Mouse (Mus musculus): ENCODE measurements around the gene Retn.
A peak's percentile ranks its signal among the peaks of the same experiment; 100 is the strongest.

Gene Retn

GRCm38 (mm10) chr8:3660889-3661288, 5.3 kb downstream of the Retn start:
- DNase-seq (ENCODE audit: low spot score), result no peak

DNA sequence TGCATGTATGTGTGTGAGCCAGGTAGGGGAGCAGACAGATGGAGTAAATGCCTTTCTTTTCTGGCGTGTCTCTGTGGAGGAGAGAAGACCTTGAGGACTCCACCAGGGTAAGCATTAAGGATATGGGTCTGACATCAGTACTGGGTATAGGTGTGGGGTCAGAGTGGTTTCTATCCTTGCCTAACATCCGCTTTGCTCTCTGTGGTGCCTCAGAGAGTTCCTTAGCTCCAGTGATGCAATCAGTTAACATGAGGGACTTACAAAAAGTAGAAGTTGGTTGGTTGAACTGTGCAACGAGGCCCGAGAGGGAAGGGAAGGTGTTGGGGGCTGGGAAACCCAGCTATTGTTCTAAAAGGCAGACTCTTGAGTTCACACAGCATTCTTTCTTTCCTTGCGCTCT, 8.8 kb downstream of the Retn start:
- no peak for DNase-seq (ENCODE audit: low spot score)

DNA sequence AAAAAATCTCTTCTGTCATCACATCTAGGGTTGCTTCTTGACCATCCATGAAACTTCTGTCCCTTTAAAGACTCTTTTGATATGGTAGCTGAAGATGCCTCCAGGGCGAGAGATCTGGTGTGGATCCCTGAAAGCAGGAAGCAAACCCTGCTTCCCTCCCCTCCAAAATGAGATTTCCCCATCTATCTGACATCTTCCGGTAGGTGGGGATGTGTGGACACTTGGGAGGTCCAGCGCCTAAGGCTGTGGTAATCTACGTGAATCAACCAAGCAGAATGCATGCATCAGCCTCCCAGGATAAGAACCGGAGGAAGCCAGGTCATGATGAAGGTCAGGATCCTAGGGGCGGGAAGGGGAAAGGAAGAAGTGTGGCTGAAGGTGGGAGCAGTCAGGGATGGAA, 9.9 kb downstream of the Retn start, which contains the start of gene Mcemp1:
Gene Mcemp1 (plus strand): TSS at position 248 of the 400 bp plus-strand sequence.
- no peak for DNase-seq (ENCODE audit: low spot score)

DNA sequence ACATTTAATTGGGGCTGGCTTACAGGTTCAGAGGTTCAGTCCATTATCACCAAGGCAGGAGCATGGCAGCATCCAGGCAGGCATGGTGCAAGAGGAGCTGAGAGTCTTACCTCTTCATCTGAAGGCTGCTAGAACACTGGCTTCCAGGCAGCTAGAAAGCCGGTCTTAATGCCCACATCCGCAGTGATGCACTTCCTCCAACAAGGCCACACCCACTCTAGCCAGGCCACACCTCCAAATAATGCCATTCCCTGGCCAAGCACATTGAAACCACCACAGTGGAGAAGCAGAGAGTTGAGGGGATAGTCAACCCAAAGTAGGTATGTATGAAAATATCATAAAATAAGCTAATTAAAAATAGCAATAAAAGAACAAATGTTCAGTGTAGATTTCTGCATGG, 14.8 kb downstream of the Retn start:
- DNase-seq (ENCODE audit: low spot score), result no peak

DNA sequence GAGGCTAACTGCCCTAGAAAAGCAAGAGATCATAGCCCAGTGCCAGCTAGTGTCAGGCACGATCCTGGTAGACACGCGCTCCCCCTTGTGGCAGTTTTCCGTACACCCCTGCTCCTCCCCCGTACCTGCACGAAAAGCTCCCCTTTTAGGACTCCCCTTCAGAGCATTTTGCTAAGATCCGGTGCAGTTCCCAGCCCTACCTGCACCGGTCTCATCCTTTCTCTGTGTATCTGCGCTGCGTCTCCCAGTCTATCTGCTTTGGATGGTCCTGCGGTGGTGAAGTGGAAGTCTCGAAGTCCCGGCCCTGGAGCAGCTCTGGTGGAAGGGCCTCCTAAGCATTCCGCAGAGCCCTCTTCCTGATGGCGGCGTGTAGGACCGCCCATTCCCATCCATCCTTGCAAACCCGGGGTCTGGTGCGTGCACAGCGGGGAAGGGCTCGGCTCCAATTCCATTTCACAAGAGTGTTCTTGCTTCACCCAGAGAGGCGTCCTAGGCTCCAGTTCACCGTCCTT, 16.5 kb downstream of the Retn start, which contains the start of gene Fcor:
Gene Fcor (minus strand): TSS at position 383 of the 512 bp plus-strand sequence.
- peak; percentile 92 for DNase-seq (ENCODE audit: low spot score)

DNA sequence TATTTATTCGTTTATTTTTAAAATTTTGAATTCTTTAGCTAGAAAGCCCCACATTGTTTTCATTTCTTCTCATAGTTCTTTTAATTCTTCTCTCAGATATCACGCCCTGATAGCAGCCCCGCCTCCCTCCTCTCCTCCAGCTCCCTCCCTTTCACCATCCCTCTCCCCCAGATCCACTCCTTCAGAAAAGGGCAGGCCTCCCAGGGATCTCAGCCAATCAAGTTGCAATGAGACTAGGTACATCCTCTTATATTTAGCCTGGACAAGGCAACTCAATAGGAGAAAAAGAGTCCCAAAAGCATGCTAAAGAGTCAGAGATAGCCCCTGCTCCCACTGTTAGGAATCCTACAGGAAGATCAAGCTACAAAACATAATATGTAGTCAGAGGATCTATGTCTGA, 19.1 kb downstream of the Retn start:
- DNase-seq (ENCODE audit: low spot score), result peak; percentile 54

GRCm38 (mm10) chr8:3676131-3676992, 20.8 kb downstream of the Retn start, which contains the start of gene Trappc5:
TSS of gene Trappc5 (plus strand) at chr8:3676299.
- DNase-seq (ENCODE audit: low spot score), result peak; percentile 99

- peak; percentile 59 for DNase-seq (ENCODE audit: low spot score)
These were observed 21.5 kb downstream of the Retn start for GRCm38 (mm10) chr8:3676993-3677579.

DNA sequence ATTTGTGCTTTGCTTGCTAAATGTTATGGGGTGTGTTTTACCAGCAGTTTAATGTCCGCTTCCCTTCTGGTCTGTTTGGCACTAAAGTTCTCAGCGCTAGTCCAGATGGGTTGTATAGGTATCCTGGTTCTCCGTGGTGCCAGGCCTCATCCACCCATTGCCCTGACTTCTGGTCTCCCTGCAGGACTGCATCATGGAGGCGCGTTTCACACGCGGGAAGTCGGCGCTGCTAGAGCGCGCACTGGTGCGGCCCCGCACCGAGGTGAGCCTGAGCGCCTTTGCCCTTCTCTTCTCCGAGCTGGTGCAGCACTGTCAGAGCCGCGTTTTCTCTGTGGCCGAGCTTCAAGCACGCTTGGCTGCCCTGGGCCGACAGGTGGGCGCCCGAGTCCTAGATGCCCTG, 23.3 kb downstream of the Retn start:
- no peak for DNase-seq (ENCODE audit: low spot score)

DNA sequence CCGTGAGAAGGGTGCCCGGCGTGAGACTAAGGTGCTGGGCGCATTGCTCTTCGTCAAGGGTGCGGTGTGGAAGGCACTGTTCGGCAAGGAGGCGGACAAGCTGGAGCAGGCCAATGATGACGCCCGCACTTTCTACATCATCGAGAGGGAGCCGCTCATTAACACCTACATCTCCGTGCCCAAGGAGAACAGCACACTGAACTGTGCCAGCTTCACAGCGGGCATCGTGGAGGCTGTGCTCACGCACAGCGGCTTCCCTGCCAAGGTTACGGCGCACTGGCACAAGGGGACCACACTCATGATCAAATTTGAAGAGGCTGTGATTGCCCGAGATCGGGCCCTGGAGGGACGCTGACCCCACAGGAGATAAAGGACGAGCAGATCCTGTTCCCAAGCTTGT, 23.7 kb downstream of the Retn start:
- no peak for DNase-seq (ENCODE audit: low spot score)

DNA sequence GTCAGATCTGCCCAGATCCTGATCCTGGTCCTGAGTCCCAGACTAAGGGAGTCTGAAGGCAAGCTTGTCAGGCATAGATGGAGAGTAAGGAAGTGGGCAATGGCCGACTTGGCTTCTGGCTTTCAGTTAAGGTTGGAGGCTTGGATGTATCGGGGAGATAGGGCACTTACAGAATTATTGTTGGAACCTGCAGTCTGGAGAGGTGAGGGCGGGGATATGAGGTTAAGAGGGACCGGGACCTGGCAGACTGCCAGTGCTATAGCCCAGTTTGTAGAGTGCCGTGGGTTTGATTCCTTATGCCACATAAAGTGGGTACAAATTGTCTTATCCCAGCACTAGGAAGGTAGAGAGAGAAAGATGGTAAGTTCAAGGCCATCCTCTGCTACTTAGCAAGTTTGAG, 24.1 kb downstream of the Retn start:
- no peak for DNase-seq (ENCODE audit: low spot score)

- no peak for DNase-seq (ENCODE audit: low spot score)
These were observed 26.9 kb downstream of the Retn start for GRCm38 (mm10) chr8:3682435-3682834.

GRCm38 (mm10) chr8:3683408-3684176, 28.0 kb downstream of the Retn start:
- DNase-seq (ENCODE audit: low spot score), result no peak

DNA sequence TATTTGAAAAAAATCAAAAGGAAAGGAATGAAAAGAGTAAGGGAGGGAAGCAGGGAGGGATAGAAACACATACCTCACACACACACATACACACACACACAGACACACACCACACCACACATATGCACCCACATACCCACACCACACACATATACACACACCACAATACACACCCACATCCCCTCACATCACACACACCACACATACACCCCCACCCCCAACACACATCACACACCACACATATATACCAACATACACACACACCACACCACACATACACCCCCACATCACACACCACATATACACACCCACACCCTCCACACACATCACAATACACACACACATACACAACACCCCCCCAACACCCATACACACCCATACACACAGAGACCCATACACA, 29.0 kb downstream of the Retn start:
- DNase-seq (ENCODE audit: low spot score), result no peak

- no peak for DNase-seq (ENCODE audit: low spot score)
These were observed 29.9 kb downstream of the Retn start for GRCm38 (mm10) chr8:3685422-3685821.

DNA sequence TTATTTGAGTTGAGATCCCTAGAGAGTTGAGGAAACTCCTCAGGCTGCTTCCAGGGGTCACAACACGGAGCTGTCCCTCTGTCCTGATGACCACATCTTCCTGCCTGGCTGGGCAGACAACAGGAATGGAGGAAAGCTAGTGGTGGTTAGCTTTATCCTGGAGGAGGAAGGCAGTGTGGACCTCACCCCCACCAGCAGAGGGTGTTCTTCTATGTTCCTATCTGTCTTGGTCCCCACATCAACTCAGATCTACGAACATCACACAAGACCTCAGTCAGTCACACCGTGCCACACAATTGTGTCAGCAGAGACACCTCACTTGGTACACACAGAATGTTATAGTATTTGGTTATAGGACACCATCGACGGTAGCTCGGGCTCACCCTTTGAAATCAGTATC, 32.0 kb downstream of the Retn start:
- no peak for DNase-seq (ENCODE audit: low spot score)

DNA sequence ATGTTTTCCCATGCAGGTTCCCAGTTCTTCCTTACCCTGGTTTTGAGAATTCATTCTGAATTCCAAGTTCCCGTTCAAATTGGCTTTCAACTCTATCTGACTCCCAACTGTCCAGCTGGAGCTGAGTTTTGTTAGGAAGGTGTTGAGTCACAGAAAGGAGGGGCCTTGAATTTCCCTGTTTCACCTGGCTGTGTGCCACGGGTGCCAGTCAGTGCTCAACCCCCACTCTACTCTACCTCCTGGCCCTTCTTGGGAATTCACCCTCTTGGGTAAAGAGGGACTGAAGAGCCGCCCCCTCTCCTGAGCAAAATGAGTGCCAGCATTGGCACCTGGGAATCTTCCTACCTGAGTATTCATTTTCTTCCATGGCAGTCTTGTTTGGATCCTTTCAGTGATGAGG, 35.2 kb downstream of the Retn start:
- DNase-seq (ENCODE audit: low spot score), result no peak

DNA sequence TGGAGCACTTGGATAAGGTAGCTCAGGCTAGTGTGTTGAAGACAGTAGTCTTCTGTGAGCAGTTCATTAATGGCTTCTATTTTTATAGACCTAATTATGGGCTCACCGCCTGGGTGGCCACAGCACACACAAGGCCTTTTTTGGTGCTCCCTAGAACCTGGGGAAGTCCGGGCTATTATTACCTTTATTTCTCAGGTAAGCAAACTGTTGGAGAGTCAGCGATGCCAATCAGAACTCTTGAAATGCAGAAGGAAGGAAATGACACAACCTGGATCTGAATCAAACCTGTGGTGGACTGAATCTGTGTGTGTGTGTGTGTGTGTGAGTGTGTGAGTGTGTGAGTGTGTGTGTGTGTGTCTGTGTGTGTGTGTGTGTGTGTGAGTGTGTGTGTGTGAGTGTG, 38.6 kb downstream of the Retn start, which contains the start of gene Fcer2a:
Gene Fcer2a (minus strand): TSS at position 55 of the 400 bp plus-strand sequence.
- DNase-seq (ENCODE audit: low spot score), result no peak

- DNase-seq (ENCODE audit: low spot score), result no peak
These were observed 45.9 kb downstream of the Retn start for GRCm38 (mm10) chr8:3701491-3701890.

DNA sequence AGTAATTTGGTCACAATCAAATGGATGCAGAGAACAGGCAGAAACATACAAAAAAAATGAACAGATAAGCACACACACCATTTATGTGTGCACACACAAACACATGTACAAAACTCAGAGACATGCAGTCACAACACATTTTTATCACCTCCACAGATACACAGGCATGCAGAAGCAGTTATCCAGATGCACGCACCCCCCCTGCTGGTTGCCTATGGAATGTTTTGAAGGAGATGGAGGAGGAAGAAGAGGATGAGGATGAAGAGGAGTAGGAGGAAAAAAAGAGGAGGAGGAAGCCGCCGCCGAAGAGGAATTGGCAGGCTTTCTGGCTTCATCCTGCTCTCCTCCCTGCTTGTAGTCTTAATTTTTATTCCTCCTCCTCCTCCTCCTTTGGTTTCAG, 50.1 kb downstream of the Retn start:
- no peak for DNase-seq (ENCODE audit: low spot score)

- no peak for DNase-seq (ENCODE audit: low spot score)
These were observed 52.0 kb downstream of the Retn start for GRCm38 (mm10) chr8:3707611-3708010.
